Mouse (Mus musculus) bone marrow macrophage, adult 2 months (primary cell): ENCODE data around the gene Lims1.

Experiments used
- CTCF ChIP-seq: IDR thresholded peaks from 2 replicates; pipeline ENCODE4 v1.5.1; 2012; ENCODE audit warnings: low read depth, mild to moderate bottlenecking, low read length, moderate library complexity
- POLR2A ChIP-seq: IDR thresholded peaks from 2 replicates; pipeline ENCODE4 v1.6.1; 2012; ENCODE audit warnings: mild to moderate bottlenecking, low read depth, low read length, borderline replicate concordance

DNA sequence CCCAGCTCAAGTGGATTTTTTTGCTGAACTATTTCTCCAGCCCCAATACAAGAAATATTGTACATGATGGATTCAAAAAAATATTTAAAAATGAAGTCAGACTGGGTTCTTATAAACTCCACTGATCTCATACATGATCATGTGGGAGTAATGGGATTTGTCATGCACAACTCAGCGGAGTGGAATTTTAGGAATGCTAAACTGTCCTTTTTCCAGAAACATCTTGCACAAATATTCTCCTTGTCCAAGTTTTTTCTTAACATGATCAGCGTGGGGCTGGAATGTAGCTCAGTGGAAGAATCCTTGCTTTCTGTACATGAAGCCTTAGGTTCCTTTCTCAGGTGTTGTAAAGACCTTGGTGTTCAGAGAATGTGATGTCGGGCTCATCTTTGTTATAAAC, 2.4 kb upstream of the Lims1 start:
- TF ChIP-seq CTCF: no peak
- TF ChIP-seq POLR2A: no peak
